Mouse (Mus musculus) B cell, adult 2 months (primary cell): ENCODE data around the gene Fgfr2.

ENCODE experiments used
- DNase-seq, 2 experiments: peaks; one replicate each; pipeline ENCODE4 v3.0.0; 2022

Fgfr2 gene

GRCm38 (mm10) chr7:131362615-131363300 is 1760.4 kb downstream of the Fgfr2 start, which contains the start of gene 2310057M21Rik:
TSS of gene 2310057M21Rik (minus strand) at chr7:131362759.
- DNase-seq = peak; percentile 89 to 90

DNA sequence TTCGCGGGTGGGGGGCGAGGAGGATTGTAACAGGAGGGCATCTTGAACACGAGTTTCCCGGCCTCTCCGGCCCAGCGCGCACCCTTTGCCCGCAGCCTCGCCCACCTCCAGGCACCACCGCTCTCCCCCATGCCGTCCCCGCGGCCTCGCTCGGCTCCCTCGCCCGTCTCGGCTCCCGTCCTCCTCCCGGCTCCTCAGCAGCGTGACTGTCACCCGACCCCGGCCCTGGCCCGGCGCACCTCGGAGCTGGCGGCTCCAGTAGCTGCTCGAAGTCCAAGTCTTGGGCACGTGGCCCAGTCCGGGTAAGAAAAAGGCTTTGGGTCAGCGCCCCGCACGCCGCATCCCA is 1760.9 kb downstream of the Fgfr2 start:
- DNase-seq = no peak

- no peak for DNase-seq
These were observed 1767.0 kb downstream of the Fgfr2 start for GRCm38 (mm10) chr7:131356105-131356504.

DNA sequence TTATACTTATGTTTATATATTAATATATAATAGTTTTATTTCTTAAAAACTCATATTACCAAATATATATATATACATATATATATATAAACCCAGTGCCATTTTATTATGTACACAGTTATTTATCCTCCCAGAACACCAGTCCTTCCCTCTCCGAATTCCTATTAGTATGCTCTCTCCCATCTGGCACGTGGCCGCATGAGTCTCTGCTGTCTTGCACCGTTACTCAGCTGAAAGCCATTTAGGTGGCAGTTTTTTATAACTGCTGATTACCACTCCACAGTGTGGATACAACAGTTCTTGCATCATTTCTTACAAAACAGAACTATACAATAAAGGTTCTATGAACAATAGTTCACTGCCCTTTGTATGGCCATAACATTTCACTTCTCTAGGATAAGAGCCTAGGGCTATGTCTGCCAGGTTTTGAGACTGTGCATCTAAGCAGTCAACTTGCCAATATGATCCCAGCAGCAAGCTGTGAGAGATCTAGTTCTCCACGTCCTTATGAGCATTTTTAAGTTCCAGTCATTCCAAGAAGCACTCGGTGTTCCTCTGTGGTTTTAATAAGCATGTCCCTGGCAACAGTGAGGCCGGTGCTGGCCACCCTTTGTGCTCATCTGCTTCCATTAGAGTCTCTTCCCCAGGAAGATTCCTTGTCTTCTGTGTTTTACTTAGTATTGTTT is 1777.2 kb downstream of the Fgfr2 start:
- no peak for DNase-seq

- no peak for DNase-seq
These were observed 1785.6 kb downstream of the Fgfr2 start for GRCm38 (mm10) chr7:131337502-131338068.

- no peak for DNase-seq
These were observed 1789.6 kb downstream of the Fgfr2 start, which contains the start of gene Fam24a for GRCm38 (mm10) chr7:131333564-131333963. TSS of gene Fam24a (plus strand) at chr7:131333864.

- DNase-seq = no peak
These were observed 1791.5 kb downstream of the Fgfr2 start for GRCm38 (mm10) chr7:131331688-131332087.

GRCm38 (mm10) chr7:131329416-131329815 is 1793.7 kb downstream of the Fgfr2 start, which contains the start of gene Fam24b:
TSS of gene Fam24b (minus strand) at chr7:131329516.
- DNase-seq = no peak

GRCm38 (mm10) chr7:131327054-131327453 is 1796.1 kb downstream of the Fgfr2 start:
- no peak for DNase-seq

GRCm38 (mm10) chr7:131322192-131322591 is 1801.0 kb downstream of the Fgfr2 start, which contains the start of gene Cuzd1:
TSS of gene Cuzd1 (minus strand) at chr7:131322292.
- DNase-seq = no peak

- no peak for DNase-seq
These were observed 1804.8 kb downstream of the Fgfr2 start for GRCm38 (mm10) chr7:131318340-131318739.

- no peak for DNase-seq
These were observed 1805.6 kb downstream of the Fgfr2 start for GRCm38 (mm10) chr7:131317587-131317986.

- DNase-seq = no peak
These were observed 1808.7 kb downstream of the Fgfr2 start for GRCm38 (mm10) chr7:131314493-131314892.

- DNase-seq = no peak
These were observed 1816.4 kb downstream of the Fgfr2 start for GRCm38 (mm10) chr7:131306733-131307132.

GRCm38 (mm10) chr7:131303340-131303739 is 1819.8 kb downstream of the Fgfr2 start:
- DNase-seq = no peak

- DNase-seq = no peak
These were observed 1826.0 kb downstream of the Fgfr2 start for GRCm38 (mm10) chr7:131297151-131297550.

DNA sequence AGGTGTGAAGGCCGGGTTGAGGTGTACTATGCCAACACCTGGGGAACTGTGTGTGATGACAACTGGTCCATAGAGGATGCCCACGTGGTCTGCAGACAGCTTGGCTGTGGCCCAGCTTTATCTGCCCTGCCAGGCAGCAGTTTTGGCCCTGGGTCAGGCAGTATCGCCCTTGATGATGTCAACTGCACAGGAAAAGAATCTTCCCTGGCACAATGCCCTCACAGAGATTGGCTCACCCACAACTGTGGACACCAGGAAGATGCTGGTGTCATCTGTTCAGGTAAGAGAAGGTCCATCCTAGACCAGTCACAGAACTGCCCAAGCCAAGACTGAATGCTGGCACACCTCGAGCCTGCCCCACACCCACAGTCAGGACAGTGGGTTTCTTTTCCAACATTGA is 1857.3 kb downstream of the Fgfr2 start:
- no peak for DNase-seq

DNA sequence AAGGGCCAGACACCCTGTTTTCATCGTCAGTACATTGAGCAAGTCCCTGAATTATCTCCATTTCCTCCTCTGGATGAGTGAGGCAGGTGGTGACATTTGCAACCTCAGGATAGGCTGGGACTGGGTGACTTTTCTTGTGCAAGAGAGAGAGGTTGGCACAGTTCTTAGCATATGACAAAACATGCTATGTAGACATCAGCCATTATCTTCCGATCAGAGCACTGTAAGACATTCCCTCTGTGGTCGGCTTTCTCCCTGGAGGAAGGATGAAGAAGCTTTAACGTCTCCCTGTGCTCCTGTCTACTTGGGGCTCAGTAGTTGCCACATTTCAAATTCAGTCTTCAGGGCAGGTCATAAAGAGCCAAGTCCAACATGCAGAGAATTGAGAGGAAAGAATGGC is 1858.9 kb downstream of the Fgfr2 start:
- no peak for DNase-seq

DNA sequence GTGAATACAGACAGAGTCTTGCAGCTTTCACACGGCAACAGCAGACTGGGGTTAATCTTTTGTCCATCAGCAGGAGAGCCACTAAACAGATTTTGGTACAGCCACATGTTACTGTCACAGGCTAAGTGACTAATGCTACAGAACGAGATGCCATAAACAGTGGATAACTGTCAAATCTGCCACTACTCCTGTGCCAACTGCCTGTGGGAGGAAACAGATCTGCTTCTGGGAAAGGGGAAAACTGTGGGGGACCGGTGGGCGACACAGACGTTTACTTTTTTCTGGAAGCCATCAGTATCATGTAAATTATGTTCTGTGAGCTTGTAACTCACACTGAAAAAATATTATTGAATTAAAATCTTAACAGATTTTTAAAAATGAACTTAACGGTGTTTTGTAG is 1862.2 kb downstream of the Fgfr2 start:
- DNase-seq = no peak

- DNase-seq = no peak
These were observed 1865.8 kb downstream of the Fgfr2 start for GRCm38 (mm10) chr7:131257309-131257708.

GRCm38 (mm10) chr7:131256841-131257240 is 1866.3 kb downstream of the Fgfr2 start:
- no peak for DNase-seq

- no peak for DNase-seq
These were observed 1878.2 kb downstream of the Fgfr2 start for GRCm38 (mm10) chr7:131244993-131245392.

DNA sequence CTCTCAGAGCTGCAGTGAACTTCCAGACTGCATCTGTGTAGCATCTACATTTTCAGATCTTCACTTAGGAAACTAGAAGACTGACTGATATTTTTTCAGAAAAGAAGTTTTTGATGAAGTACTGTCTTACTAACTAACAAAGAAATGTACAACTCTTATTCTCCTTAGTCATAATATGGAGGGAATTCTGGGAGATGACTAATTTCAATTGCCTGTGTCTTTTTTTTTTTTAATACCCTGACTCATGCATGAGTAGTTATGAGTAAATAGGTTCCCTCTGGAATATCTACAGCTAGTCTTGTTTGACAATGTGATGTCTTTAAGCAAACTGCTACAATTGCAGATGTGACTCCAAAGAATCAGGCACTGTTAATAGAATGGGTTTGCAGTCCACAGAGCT is 1887.1 kb downstream of the Fgfr2 start:
- DNase-seq = no peak

- no peak for DNase-seq
These were observed 1900.1 kb downstream of the Fgfr2 start for GRCm38 (mm10) chr7:131223086-131223485.
